Mouse (Mus musculus): ENCODE results near the gene AY761185. TPM values are rescaled to one million over a fixed set of nuclear protein-coding genes. Genes with fewer than 3 reads are reported as not detected.
"Not testable (repeated sequence)": the region's sequence is repeated elsewhere in the genome, so short reads cannot be mapped to it uniquely, and the experiment has no call there.

Gene AY761185
- total RNA-seq (2021): not detected
- long read RNA-seq, experiment 1: 0 reads
- long read RNA-seq, experiment 2: 0 reads

- intact Hi-C loops (cut with DNase I; ENCODE audit: low total_unique reads): no loop called here
- DNase-seq: no peak
Measured at GRCm38 (mm10) chr8:20944610-20945009, at the start of gene AY761185. TSS of gene AY761185 (minus strand) at chr8:20944710.

GRCm38 (mm10) chr8:20994042-20994441, 49.5 kb upstream of the AY761185 start:
- intact Hi-C loops (cut with DNase I; ENCODE audit: low total_unique reads); DNase-seq: not testable (repeated sequence)

- intact Hi-C loops (cut with DNase I; ENCODE audit: low total_unique reads): no loop called here
Measured at GRCm38 (mm10) chr8:20979846-20980245, 35.3 kb upstream of the AY761185 start.

GRCm38 (mm10) chr8:20964531-20964930, 20.0 kb upstream of the AY761185 start:
- intact Hi-C loops (cut with DNase I; ENCODE audit: low total_unique reads): no loop called here

More at GRCm38 (mm10) chr8:20979846-20980245, 35.3 kb upstream of the AY761185 start:
- DNase-seq: no peak

GRCm38 (mm10) chr8:20921971-20922370, 22.5 kb downstream of the AY761185 start, which contains the start of gene Gm6040:
TSS of gene Gm6040 (minus strand) at chr8:20922071.
- intact Hi-C loops (cut with DNase I; ENCODE audit: low total_unique reads): no loop called here
- DNase-seq: no peak

More at GRCm38 (mm10) chr8:20964531-20964930, 20.0 kb upstream of the AY761185 start:
- no peak for DNase-seq

GRCm38 (mm10) chr8:20912288-20912687, 32.2 kb downstream of the AY761185 start:
- DNase-seq: no peak
- intact Hi-C loops (cut with DNase I; ENCODE audit: low total_unique reads): no loop called here

- DNase-seq: no peak
- intact Hi-C loops (cut with DNase I; ENCODE audit: low total_unique reads): no loop called here
Measured at GRCm38 (mm10) chr8:20908256-20908655, 36.3 kb downstream of the AY761185 start.

GRCm38 (mm10) chr8:20907119-20907518, 37.4 kb downstream of the AY761185 start:
- intact Hi-C loops (cut with DNase I; ENCODE audit: low total_unique reads): no loop called here
- DNase-seq: no peak

GRCm38 (mm10) chr8:20902527-20902926, 42.0 kb downstream of the AY761185 start, which contains the start of gene Gm15056:
TSS of gene Gm15056 (minus strand) at chr8:20902627.
- intact Hi-C loops (cut with DNase I; ENCODE audit: low total_unique reads): no loop called here
- DNase-seq: no peak

Other genes starting within 250 kb of the AY761185 start
- gene Defb33, start 52.0 kb downstream of the AY761185 start, total RNA-seq (2021): not detected
- gene Gm15056, start 42.1 kb downstream of the AY761185 start, total RNA-seq (2021): not detected
- not detected for gene Gm6040, start 22.6 kb downstream of the AY761185 start, total RNA-seq (2021)
- gene Defa21, start 80.8 kb upstream of the AY761185 start, total RNA-seq (2021): not detected
- not detected for gene Defa23, start 110.3 kb upstream of the AY761185 start, total RNA-seq (2021)
- gene Defa35, start 120.3 kb upstream of the AY761185 start, total RNA-seq (2021): not detected
- not detected for gene Defa25, start 139.7 kb upstream of the AY761185 start, total RNA-seq (2021)
- gene Gm14851, start 151.3 kb upstream of the AY761185 start, total RNA-seq (2021): not detected
- gene Defa30, start 189.9 kb upstream of the AY761185 start, total RNA-seq (2021): not detected
- not detected for gene Defa22, start 217.6 kb upstream of the AY761185 start, total RNA-seq (2021)
- gene Defa31, start 246.9 kb upstream of the AY761185 start, total RNA-seq (2021): not detected

Data from gastrocnemius, postnatal 14 days (tissue).